Mouse (Mus musculus) embryonic facial prominence, embryonic 11.5 days (tissue): ENCODE data around the gene Atf6. TPM values are rescaled to one million over a fixed set of nuclear protein-coding genes. Genes with fewer than 3 reads are reported as not detected.

Source experiments
- ATAC-seq: fragments of 200-750 bp; cut with Nextera tagmentation; replicated peaks from 2 replicates; pipeline ENCODE4 v1.8.0; 2017; ENCODE audit warnings: low read depth; ENCODE audit not compliant: insufficient number of reproducible peaks, low FRiP score, low TSS enrichment
- DNase-seq: peaks from one replicate; pipeline ENCODE4 v3.0.0-alpha.2; 2015; ENCODE audit warnings: low spot score
- H3K27ac ChIP-seq: fragments of 300-500 bp; sonication (generic); replicated peaks from 2 replicates; pipeline ENCODE4 v1.5.1; 2014; ENCODE audit warnings: mild to moderate bottlenecking, low read depth, low read length, control low read depth
- H3K27me3 ChIP-seq: fragments of 300-500 bp; sonication (generic); 2 replicates; pipeline ENCODE4 v1.6.1; 2014; ENCODE audit warnings: mild to moderate bottlenecking, low read length, moderate library complexity, mixed read lengths; ENCODE audit not compliant: control insufficient read depth, insufficient read depth
- H3K36me3 ChIP-seq: fragments of 300-500 bp; sonication (generic); replicated peaks from 2 replicates; pipeline ENCODE4 v1.6.1; 2014; ENCODE audit warnings: low read depth, mild to moderate bottlenecking, low read length, moderate library complexity, mixed read lengths; ENCODE audit not compliant: control insufficient read depth, insufficient read depth
- H3K4me1 ChIP-seq: fragments of 300-500 bp; sonication (generic); 2 replicates; pipeline ENCODE4 v1.6.1; 2014; ENCODE audit warnings: low read length, mixed read lengths; ENCODE audit not compliant: control insufficient read depth, insufficient read depth
- H3K4me2 ChIP-seq: fragments of 300-500 bp; sonication (generic); 2 replicates; pipeline ENCODE4 v1.6.1; 2014; ENCODE audit warnings: low read depth, mild to moderate bottlenecking, control low read depth, low read length, moderate library complexity
- H3K4me3 ChIP-seq: fragments of 300-500 bp; sonication (generic); 2 replicates; pipeline ENCODE4 v1.5.1; 2014; ENCODE audit warnings: low read depth, low read length, control low read depth
- H3K9ac ChIP-seq: fragments of 300-500 bp; sonication (generic); replicated peaks from 2 replicates; pipeline ENCODE4 v1.6.1; 2014; ENCODE audit warnings: mild to moderate bottlenecking, control low read depth, low read length
- H3K9me3 ChIP-seq: fragments of 300-500 bp; sonication (generic); replicated peaks from 2 replicates; pipeline ENCODE4 v1.6.1; 2016; ENCODE audit warnings: mild to moderate bottlenecking, low read length, inconsistent platforms, mixed read lengths; ENCODE audit not compliant: control insufficient read depth
- WGBS: fragments of 180-500 bp; shearing (Covaris S2); extraction: QIAGEN DNeasy Blood & Tissue Kit; methylation state at CpG from one replicate; pipeline ENCODE4 v1.1.7; 2014; 5-methylcytosine and 5-hydroxymethylcytosine counted together
- polyA plus RNA-seq: library from polyadenylated mRNA; unstranded; fragments of >200 nt; fragmentation: Nextera tagmentation; extraction: Ambion mirVana; gene quantifications from 2 replicates; pipeline ENCODE4 v1.2.1, GENCODE M21; 2014

The Atf6 gene
- polyA plus RNA-seq, 1 experiment from 2014 or later = 8.4 TPM

- no peaks in the 10 kb centered on the region for H3K36me3 ChIP-seq
- no peak for ATAC-seq
- no peak overlapping the region for H3K27ac ChIP-seq
- no peak overlapping the region for H3K9ac ChIP-seq
- WGBS = 65% methylated on average over 8 of the region's 8 CpGs
- peak; percentile 44 for DNase-seq
- H3K27me3 ChIP-seq = no peaks in the 10 kb centered on the region
- no peak overlapping the region for H3K4me3 ChIP-seq
- no peaks in the 10 kb centered on the region for H3K4me1 ChIP-seq
- no peak overlapping the region for H3K4me2 ChIP-seq
- H3K9me3 ChIP-seq = no peaks in the 10 kb centered on the region
Observed at GRCm38 (mm10) chr1:170718133-170718810, 149.3 kb downstream of the Atf6 start.

- Histone ChIP-seq H3K9ac (no peak overlapping the region), H3K9me3 (no peaks in the 10 kb centered on the region), H3K36me3 (no peaks in the 10 kb centered on the region), H3K27me3 (no peaks in the 10 kb centered on the region), H3K4me2 (no peak overlapping the region), H3K4me3 (no peak overlapping the region), H3K27ac (no peak overlapping the region), H3K4me1 (no peaks in the 10 kb centered on the region)
- DNase-seq = no peak
- no peak for ATAC-seq
- 92% methylated on average over 3 of the region's 3 CpGs for WGBS
Observed at GRCm38 (mm10) chr1:170717241-170717828, 150.2 kb downstream of the Atf6 start.

- Histone ChIP-seq H3K27me3 (no peaks in the 10 kb centered on the region), H3K4me1 (no peaks in the 10 kb centered on the region), H3K9me3 (no peaks in the 10 kb centered on the region), H3K4me3 (no peak overlapping the region), H3K4me2 (no peak overlapping the region), H3K36me3 (no peaks in the 10 kb centered on the region), H3K9ac (no peak overlapping the region), H3K27ac (no peak overlapping the region)
- ATAC-seq = no peak
- 95% methylated on average over 7 of the region's 7 CpGs for WGBS
- DNase-seq = no peak
Observed at GRCm38 (mm10) chr1:170711731-170712130, 155.8 kb downstream of the Atf6 start.

- WGBS = 91% methylated on average over 3 of the region's 3 CpGs
- DNase-seq (no peak), ATAC-seq (no peak)
- Histone ChIP-seq H3K27me3 (no peaks in the 10 kb centered on the region), H3K9me3 (no peaks in the 10 kb centered on the region), H3K4me1 (no peaks in the 10 kb centered on the region), H3K4me2 (no peak overlapping the region), H3K4me3 (no peak overlapping the region), H3K9ac (no peak overlapping the region), H3K27ac (no peak overlapping the region), H3K36me3 (no peaks in the 10 kb centered on the region)
Observed at GRCm38 (mm10) chr1:170709969-170710368, 157.6 kb downstream of the Atf6 start.

GRCm38 (mm10) chr1:170709481-170709880 lies 158.1 kb downstream of the Atf6 start:
- no peak for ATAC-seq
- 94% methylated on average over 8 of the region's 8 CpGs for WGBS
- no peak overlapping the region for H3K4me2 ChIP-seq
- H3K27ac ChIP-seq = no peak overlapping the region
- H3K27me3 ChIP-seq = no peaks in the 10 kb centered on the region
- no peaks in the 10 kb centered on the region for H3K4me1 ChIP-seq
- no peak overlapping the region for H3K4me3 ChIP-seq
- H3K36me3 ChIP-seq = no peaks in the 10 kb centered on the region
- no peaks in the 10 kb centered on the region for H3K9me3 ChIP-seq
- no peak overlapping the region for H3K9ac ChIP-seq
- DNase-seq = no peak

- DNase-seq = no peak
- Histone ChIP-seq H3K9me3 (no peaks in the 10 kb centered on the region), H3K4me1 (no peaks in the 10 kb centered on the region), H3K27me3 (no peaks in the 10 kb centered on the region), H3K9ac (no peak overlapping the region), H3K36me3 (no peaks in the 10 kb centered on the region), H3K4me2 (no peak overlapping the region), H3K27ac (no peak overlapping the region), H3K4me3 (no peak overlapping the region)
- 82% methylated on average over 3 of the region's 3 CpGs for WGBS
- no peak for ATAC-seq
Observed at GRCm38 (mm10) chr1:170709034-170709433, 158.5 kb downstream of the Atf6 start.

- Histone ChIP-seq H3K36me3 (no peaks in the 10 kb centered on the region), H3K9ac (no peak overlapping the region)
- 93% methylated on average over 4 of the region's 4 CpGs for WGBS
Observed at GRCm38 (mm10) chr1:170706046-170706445, 161.5 kb downstream of the Atf6 start.

GRCm38 (mm10) chr1:170704911-170705594 lies 162.5 kb downstream of the Atf6 start:
- Histone ChIP-seq H3K4me3 (no peak overlapping the region), H3K9ac (no peak overlapping the region), H3K9me3 (no peaks in the 10 kb centered on the region), H3K36me3 (no peaks in the 10 kb centered on the region), H3K4me2 (no peak overlapping the region), H3K4me1 (no peaks in the 10 kb centered on the region), H3K27me3 (no peaks in the 10 kb centered on the region), H3K27ac (no peak overlapping the region)
- 76% methylated on average over 4 of the region's 4 CpGs for WGBS
- ATAC-seq = no peak
- no peak for DNase-seq

More at GRCm38 (mm10) chr1:170706046-170706445, 161.5 kb downstream of the Atf6 start:
- H3K9me3 ChIP-seq = no peaks in the 10 kb centered on the region
- no peaks in the 10 kb centered on the region for H3K4me1 ChIP-seq
- H3K4me2 ChIP-seq = no peak overlapping the region
- DNase-seq (no peak), ATAC-seq (no peak)
- no peak overlapping the region for H3K27ac ChIP-seq
- no peaks in the 10 kb centered on the region for H3K27me3 ChIP-seq
- no peak overlapping the region for H3K4me3 ChIP-seq
